Mouse (Mus musculus) heart, embryonic 15.5 days (tissue): ENCODE data around the gene Vmn2r94. TPM values are rescaled to one million over a fixed set of nuclear protein-coding genes. Genes with fewer than 3 reads are reported as not detected.

Source experiments
- ATAC-seq: fragments of 200-750 bp; cut with Nextera tagmentation; replicated peaks from 2 replicates; pipeline ENCODE4 v1.8.0; 2017; ENCODE audit warnings: low read depth, moderate TSS enrichment; ENCODE audit not compliant: insufficient number of reproducible peaks, insufficient read depth, low FRiP score
- H3K27ac ChIP-seq: fragments of 300-500 bp; sonication (generic); 2 replicates; pipeline ENCODE4 v1.5.1; 2015; ENCODE audit warnings: mild to moderate bottlenecking, inconsistent platforms
- H3K27me3 ChIP-seq: fragments of 300-500 bp; sonication (generic); 2 replicates; pipeline ENCODE4 v1.6.1; 2015; ENCODE audit warnings: inconsistent platforms
- H3K36me3 ChIP-seq: fragments of 300-500 bp; sonication (generic); 2 replicates; pipeline ENCODE4 v1.6.1; 2015; ENCODE audit warnings: mild to moderate bottlenecking, inconsistent platforms
- H3K4me1 ChIP-seq: fragments of 300-500 bp; sonication (generic); replicated peaks from 2 replicates; pipeline ENCODE4 v1.6.1; 2015; ENCODE audit warnings: inconsistent platforms
- H3K4me2 ChIP-seq: fragments of 300-500 bp; sonication (generic); 2 replicates; pipeline ENCODE4 v1.6.1; 2015; ENCODE audit warnings: inconsistent platforms, mild to moderate bottlenecking, moderate library complexity
- H3K4me3 ChIP-seq: fragments of 300-500 bp; sonication (generic); 2 replicates; pipeline ENCODE4 v1.5.1; 2015; ENCODE audit warnings: mild to moderate bottlenecking, inconsistent platforms
- H3K9ac ChIP-seq: fragments of 300-500 bp; sonication (generic); 2 replicates; pipeline ENCODE4 v1.6.1; 2015; ENCODE audit warnings: mild to moderate bottlenecking, inconsistent platforms
- H3K9me3 ChIP-seq: fragments of 300-500 bp; sonication (generic); replicated peaks from 2 replicates; pipeline ENCODE4 v1.6.1; 2016; ENCODE audit warnings: inconsistent platforms
- WGBS: fragments of 180-500 bp; shearing (Covaris S2); methylation state at CpG from one replicate; pipeline ENCODE4 v1.1.7; 2015; ENCODE audit warnings: mixed read lengths; 5-methylcytosine and 5-hydroxymethylcytosine counted together
- polyA plus RNA-seq: library from polyadenylated mRNA; unstranded; fragments of >200 nt; fragmentation: Nextera tagmentation; extraction: Ambion mirVana; gene quantifications from 2 replicates; pipeline ENCODE4 v1.2.1, GENCODE M21; 2015

The Vmn2r94 gene
- not detected in 2 replicates for polyA plus RNA-seq

DNA sequence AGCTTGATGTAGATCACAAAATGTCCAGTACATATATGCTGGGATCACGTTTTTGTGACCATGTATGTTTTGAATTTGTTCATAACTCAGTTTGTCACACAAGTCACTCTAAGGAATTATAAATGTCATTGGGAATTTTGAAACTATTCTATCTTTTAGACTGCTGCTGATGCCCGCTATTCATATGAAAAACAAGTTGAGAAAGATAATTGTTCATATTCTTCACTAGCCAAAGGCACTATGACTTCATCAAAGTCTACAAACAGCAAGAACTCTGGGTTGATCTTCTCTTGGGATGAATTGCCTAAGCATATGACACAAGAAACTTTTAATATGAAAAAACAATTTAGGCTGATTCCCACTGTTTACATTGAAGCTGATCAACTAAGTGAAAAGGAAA, at the start of gene Vmn2r94:
TSS of gene Vmn2r94 (minus strand) at position 101 of the 400 bp plus-strand sequence.
- Histone ChIP-seq H3K27me3 (no peaks in the 10 kb centered on the region), H3K9me3 (no peaks in the 10 kb centered on the region; the same call in 1 of the 2 replicates), H3K4me2 (no peak within 1 kb of the TSS), H3K4me3 (no peak within 1 kb of the TSS), H3K4me1 (no peaks in the 10 kb centered on the region), H3K36me3 (no peaks in the 10 kb centered on the region), H3K9ac (no peak within 1 kb of the TSS), H3K27ac (no peak within 1 kb of the TSS)
- ATAC-seq, result no peak
- 53% methylated on average over 2 of the region's 2 CpGs for WGBS

GRCm38 (mm10) chr17:18323031-18323430, 45.5 kb upstream of the Vmn2r94 start:
- H3K9ac ChIP-seq, result no peak overlapping the region
- no peak for ATAC-seq
- no peak overlapping the region for H3K4me2 ChIP-seq
- no peak overlapping the region for H3K4me3 ChIP-seq
- no peaks in the 10 kb centered on the region; the same call in none of the 2 replicates for H3K9me3 ChIP-seq
- H3K27ac ChIP-seq, result no peak overlapping the region
- H3K27me3 ChIP-seq, result no peaks in the 10 kb centered on the region
- 93% methylated on average over 2 of the region's 2 CpGs for WGBS
- no peaks in the 10 kb centered on the region for H3K36me3 ChIP-seq
- H3K4me1 ChIP-seq, result no peaks in the 10 kb centered on the region

DNA sequence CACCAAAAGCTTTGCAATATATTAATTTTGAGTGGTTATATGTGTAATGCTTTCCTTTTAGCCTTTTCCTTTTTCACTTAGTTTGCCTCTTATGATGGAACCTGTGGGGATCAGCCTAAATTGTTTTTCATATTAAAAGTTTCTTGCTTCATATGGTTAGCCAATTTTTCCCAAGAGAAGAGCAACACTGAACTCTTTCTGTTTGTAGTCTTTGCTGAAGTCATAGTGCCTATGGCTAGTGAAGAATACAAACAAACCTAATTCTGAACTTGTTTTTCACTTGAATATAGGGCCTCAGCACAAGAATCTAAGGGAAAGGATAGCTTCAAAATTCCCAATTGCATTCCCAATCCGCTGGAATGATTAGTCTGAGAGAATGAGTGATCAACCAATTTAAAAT, 20.2 kb upstream of the Vmn2r94 start, which contains the start of gene Vmn2r93:
TSS of gene Vmn2r93 (plus strand) at position 301 of the 400 bp plus-strand sequence.
- no peak within 1 kb of the TSS for H3K4me2 ChIP-seq
- no peak for ATAC-seq
- H3K9ac ChIP-seq, result no peak within 1 kb of the TSS
- 0 out of 2 replicates have a peak, but pooled peaks cover 3% of the 10 kb centered on the region for H3K9me3 ChIP-seq
- H3K27me3 ChIP-seq, result no peaks in the 10 kb centered on the region
- H3K36me3 ChIP-seq, result no peaks in the 10 kb centered on the region
- H3K4me1 ChIP-seq, result no peaks in the 10 kb centered on the region
- 22% methylated on average over 1 of the region's 1 CpGs for WGBS
- no peak within 1 kb of the TSS for H3K4me3 ChIP-seq
- no peak within 1 kb of the TSS for H3K27ac ChIP-seq

GRCm38 (mm10) chr17:18236931-18237330, 40.6 kb downstream of the Vmn2r94 start:
- no peak overlapping the region for H3K4me3 ChIP-seq
- peaks cover 3% of the 10 kb centered on the region; the same call in 1 of the 2 replicates for H3K9me3 ChIP-seq
- no peaks in the 10 kb centered on the region for H3K36me3 ChIP-seq
- WGBS, result 69% methylated on average over 14 of the region's 14 CpGs
- no peaks in the 10 kb centered on the region for H3K27me3 ChIP-seq
- H3K4me2 ChIP-seq, result no peak overlapping the region
- no peaks in the 10 kb centered on the region for H3K4me1 ChIP-seq
- H3K27ac ChIP-seq, result no peak overlapping the region
- ATAC-seq, result no peak
- H3K9ac ChIP-seq, result no peak overlapping the region

DNA sequence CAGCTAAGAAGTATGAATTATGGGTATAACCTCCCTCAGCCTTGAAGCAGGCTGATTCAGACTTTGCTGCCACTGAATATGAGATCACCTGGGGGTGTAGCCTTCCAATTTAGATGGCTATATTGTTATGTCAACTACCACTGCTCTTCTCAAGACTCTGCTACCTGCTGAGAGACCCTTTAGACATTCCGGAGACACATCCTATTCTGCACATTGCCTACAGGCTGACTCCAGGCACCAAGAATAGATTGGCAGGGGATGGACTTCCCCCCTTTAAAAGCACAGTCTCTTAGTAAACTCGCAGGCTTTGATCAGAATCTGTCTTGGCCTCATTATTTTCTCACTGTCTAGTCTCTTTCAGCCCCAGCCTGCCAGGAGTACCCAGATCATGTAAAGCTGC, 45.6 kb downstream of the Vmn2r94 start:
- Histone ChIP-seq H3K9me3 (peaks cover 4% of the 10 kb centered on the region; the same call in 1 of the 2 replicates), H3K27ac (no peak overlapping the region), H3K27me3 (no peaks in the 10 kb centered on the region), H3K9ac (no peak overlapping the region), H3K4me1 (no peaks in the 10 kb centered on the region), H3K36me3 (no peaks in the 10 kb centered on the region), H3K4me3 (no peak overlapping the region), H3K4me2 (no peak overlapping the region)
- WGBS, result 71% methylated on average over 2 of the region's 2 CpGs
- ATAC-seq, result no peak

DNA sequence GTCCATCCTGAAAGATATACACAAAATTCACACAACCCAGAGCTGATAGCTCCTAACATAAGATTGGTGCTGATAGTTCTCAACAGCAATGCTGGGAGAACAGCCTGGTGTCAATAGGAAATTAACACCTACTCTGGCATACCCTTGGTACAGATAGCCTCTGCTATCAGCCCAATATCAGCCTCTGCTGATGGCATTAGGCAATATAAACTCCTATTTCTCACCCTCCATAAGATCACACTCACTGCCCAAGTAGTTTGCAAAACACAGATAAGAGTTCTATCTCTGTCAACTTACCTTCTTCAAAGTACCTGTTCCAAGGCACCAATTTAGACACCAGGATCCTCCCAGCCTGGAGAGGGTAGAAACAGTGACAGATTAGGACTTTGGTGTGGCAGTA, 56.3 kb downstream of the Vmn2r94 start:
- H3K9ac ChIP-seq, result no peak overlapping the region
- ATAC-seq, result no peak
- H3K4me1 ChIP-seq, result no peaks in the 10 kb centered on the region
- no peak overlapping the region for H3K4me3 ChIP-seq
- H3K27me3 ChIP-seq, result no peaks in the 10 kb centered on the region
- H3K9me3 ChIP-seq, result peaks cover 3% of the 10 kb centered on the region
- no peaks in the 10 kb centered on the region for H3K36me3 ChIP-seq
- no peak overlapping the region for H3K27ac ChIP-seq
- H3K4me2 ChIP-seq, result no peak overlapping the region

Other genes starting within 250 kb of the Vmn2r94 start
- not detected in 2 replicates for gene Vmn2r124, start 228.3 kb downstream of the Vmn2r94 start, polyA plus RNA-seq
- gene Vmn2r91, start 192.7 kb downstream of the Vmn2r94 start, polyA plus RNA-seq, result not detected in 2 replicates
- not detected in 2 replicates for gene Vmn2r92, start 125.9 kb downstream of the Vmn2r94 start, polyA plus RNA-seq
- not detected in 2 replicates for gene Vmn2r93, start 20.3 kb upstream of the Vmn2r94 start, polyA plus RNA-seq
- not detected in 2 replicates for gene Vmn2r95, start 146.3 kb upstream of the Vmn2r94 start, polyA plus RNA-seq